Mouse (Mus musculus): ENCODE measurements at regions not wholly inside any gene's neighbourhood (a gene's known extent, or its start where the extent isn't known, plus 50 kb on each side); places are given as distances from the start of the nearest gene placed in this dataset.

DNA sequence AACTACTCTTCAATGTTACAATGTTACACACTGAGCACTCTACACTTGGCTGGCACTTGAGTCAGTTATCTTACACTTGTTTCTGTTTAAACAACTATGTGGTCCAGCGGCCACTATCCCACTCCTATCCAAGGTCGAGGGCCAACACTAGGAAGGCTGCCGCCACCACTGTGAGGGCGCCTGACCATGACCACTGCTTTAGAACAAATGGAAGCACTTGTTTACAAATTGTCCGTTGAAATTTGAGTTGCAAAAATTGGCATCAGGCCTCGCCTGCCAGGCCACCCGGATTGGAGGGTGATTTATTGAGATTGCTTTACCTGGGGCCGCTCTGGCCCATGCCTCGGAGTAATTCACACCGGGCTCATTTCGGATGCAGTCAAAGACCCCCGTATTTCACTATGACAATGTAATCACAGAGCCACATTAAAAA, 83.5 kb upstream of the A530016L24Rik start:
- H3K4me2 ChIP-seq (ENCODE audit: low read depth, low read length), result no peak overlapping the region
- no peak overlapping the region for H3K4me3 ChIP-seq (ENCODE audit: low read depth, low read length)
- no peaks in the 10 kb centered on the region for H3K9me3 ChIP-seq (replicated peaks; ENCODE audit: control insufficient read depth, low read length)
- H3K36me3 ChIP-seq (replicated peaks; ENCODE audit: control insufficient read depth, insufficient read depth, low read length), result no peaks in the 10 kb centered on the region
- H3K9ac ChIP-seq (replicated peaks; ENCODE audit: low read depth, low read length), result no peak overlapping the region
- TF ChIP-seq CTCF (IDR thresholded peaks at IDR 0.05; ENCODE audit: low read depth) (no peak), EP300 (IDR thresholded peaks at IDR 0.05; ENCODE audit: low read depth) (no peak)
- WGBS, result 81% methylated on average over 12 of the region's 12 CpGs
- DNase-seq (ENCODE audit: low spot score) (no peak), ATAC-seq (ENCODE audit: insufficient read depth, low read depth) (no peak)
- H3K27ac ChIP-seq (ENCODE audit: low read depth), result no peak overlapping the region
- no peaks in the 10 kb centered on the region for H3K27me3 ChIP-seq (ENCODE audit: control insufficient read depth, insufficient read depth, low read length)
- H3K4me1 ChIP-seq (ENCODE audit: control insufficient read depth, insufficient read depth), result no peaks in the 10 kb centered on the region

DNA sequence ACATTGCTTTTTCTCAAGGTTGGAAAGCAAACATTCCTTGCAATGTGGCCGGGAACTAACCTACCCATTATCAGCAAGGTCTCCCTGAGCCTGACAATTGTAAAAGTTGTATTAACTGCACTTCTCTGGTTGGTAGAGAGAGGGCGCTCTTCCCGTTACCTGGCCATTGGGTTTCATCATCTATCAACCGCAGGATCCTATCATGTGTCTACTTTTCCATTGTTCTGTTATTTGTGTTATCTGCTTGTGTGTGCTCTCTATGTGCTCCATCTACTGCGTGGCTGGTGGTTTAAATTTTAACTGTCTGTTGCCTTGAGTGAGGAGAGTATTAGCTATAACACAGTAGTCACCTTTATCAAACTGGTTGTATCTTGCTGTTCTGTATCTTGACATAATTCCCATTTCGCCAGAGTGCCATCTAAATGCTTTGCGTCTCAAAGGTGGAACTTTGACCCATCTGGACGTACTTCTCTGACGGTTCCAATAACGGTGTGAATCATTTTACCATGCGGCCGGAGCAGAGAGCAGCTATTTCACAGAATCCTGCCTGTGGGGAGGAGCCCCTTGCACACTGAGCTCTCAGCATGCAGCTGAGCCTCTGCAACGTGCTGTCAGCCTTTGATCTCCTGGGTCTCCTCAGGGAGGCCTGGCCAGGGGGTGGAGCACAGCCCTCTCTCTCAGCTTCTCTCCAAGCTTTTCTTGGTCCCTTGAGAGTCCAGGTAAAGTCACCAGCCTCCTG, 77.5 kb upstream of the A530016L24Rik start:
- Histone ChIP-seq H3K4me3 (ENCODE audit: low read depth, low read length) (no peak overlapping the region), H3K4me2 (ENCODE audit: low read depth, low read length) (no peak overlapping the region), H3K36me3 (replicated peaks; ENCODE audit: control insufficient read depth, insufficient read depth, low read length) (no peaks in the 10 kb centered on the region), H3K27me3 (ENCODE audit: control insufficient read depth, insufficient read depth, low read length) (no peaks in the 10 kb centered on the region), H3K9me3 (replicated peaks; ENCODE audit: control insufficient read depth, low read length) (no peaks in the 10 kb centered on the region), H3K27ac (ENCODE audit: low read depth) (no peak overlapping the region), H3K9ac (replicated peaks; ENCODE audit: low read depth, low read length) (no peak overlapping the region), H3K4me1 (ENCODE audit: control insufficient read depth, insufficient read depth) (no peaks in the 10 kb centered on the region)
- no peak for DNase-seq (ENCODE audit: low spot score)
- no peak for ATAC-seq (ENCODE audit: insufficient read depth, low read depth)
- 15% methylated on average over 13 of the region's 13 CpGs for WGBS
- TF ChIP-seq CTCF (IDR thresholded peaks at IDR 0.05; ENCODE audit: low read depth) (peak; percentile 58), EP300 (IDR thresholded peaks at IDR 0.05; ENCODE audit: low read depth) (no peak)

DNA sequence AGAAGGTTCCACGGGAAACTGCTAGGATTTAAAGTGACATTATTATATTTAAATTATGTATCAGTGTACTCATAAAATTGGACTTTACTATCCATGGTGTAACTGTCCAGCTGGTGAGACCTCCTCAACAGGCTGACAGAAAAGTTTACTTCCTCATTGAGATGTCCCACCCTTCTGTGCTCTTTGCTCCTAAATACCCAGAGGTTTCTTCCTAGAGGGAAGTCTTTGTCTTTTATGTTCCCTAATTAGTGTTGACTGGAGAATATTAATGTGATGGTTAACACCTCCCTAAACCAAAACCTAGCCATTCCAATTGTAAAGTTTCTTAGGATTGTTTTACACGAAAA, 76.9 kb upstream of the A530016L24Rik start:
- H3K27ac ChIP-seq (ENCODE audit: low read depth), result no peak overlapping the region
- H3K4me2 ChIP-seq (ENCODE audit: low read depth, low read length), result no peak overlapping the region
- H3K36me3 ChIP-seq (replicated peaks; ENCODE audit: control insufficient read depth, insufficient read depth, low read length), result no peaks in the 10 kb centered on the region
- ATAC-seq (ENCODE audit: insufficient read depth, low read depth) (no peak), DNase-seq (ENCODE audit: low spot score) (no peak)
- 40% methylated on average over 2 of the region's 2 CpGs for WGBS
- H3K4me3 ChIP-seq (ENCODE audit: low read depth, low read length), result no peak overlapping the region
- no peaks in the 10 kb centered on the region for H3K27me3 ChIP-seq (ENCODE audit: control insufficient read depth, insufficient read depth, low read length)
- no peaks in the 10 kb centered on the region for H3K9me3 ChIP-seq (replicated peaks; ENCODE audit: control insufficient read depth, low read length)
- no peaks in the 10 kb centered on the region for H3K4me1 ChIP-seq (ENCODE audit: control insufficient read depth, insufficient read depth)
- no peak for TF ChIP-seq EP300 (IDR thresholded peaks at IDR 0.05; ENCODE audit: low read depth)
- no peak for TF ChIP-seq CTCF (IDR thresholded peaks at IDR 0.05; ENCODE audit: low read depth)
- H3K9ac ChIP-seq (replicated peaks; ENCODE audit: low read depth, low read length), result no peak overlapping the region

DNA sequence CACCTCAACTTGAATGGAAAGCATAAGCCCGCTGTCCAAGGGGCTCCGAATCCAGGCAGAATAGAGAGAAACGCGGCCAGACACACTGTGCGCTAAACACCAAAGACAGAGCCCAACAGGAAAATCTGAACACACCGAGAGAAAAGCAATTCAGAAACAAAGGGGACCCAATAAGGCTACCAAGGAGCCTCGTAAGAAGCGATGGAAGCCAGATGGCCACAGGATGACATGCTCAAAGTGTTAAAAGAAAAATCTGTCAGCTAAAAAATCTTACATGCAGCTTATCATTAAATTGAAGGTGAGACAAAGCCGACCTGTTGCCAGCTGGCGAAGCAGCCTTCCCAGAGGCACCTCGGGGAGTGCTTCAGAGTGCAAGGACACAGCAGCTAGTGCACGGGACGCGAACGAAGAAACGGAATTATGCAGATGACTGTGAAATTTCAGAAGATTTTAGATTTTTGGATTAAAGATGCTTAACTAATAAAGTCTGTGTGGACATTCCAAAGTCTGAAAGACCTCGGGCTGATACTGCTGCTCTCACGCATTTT, 73.2 kb upstream of the A530016L24Rik start:
- Histone ChIP-seq H3K36me3 (replicated peaks; ENCODE audit: control insufficient read depth, insufficient read depth, low read length) (no peaks in the 10 kb centered on the region), H3K9me3 (replicated peaks; ENCODE audit: control insufficient read depth, low read length) (no peaks in the 10 kb centered on the region), H3K4me1 (ENCODE audit: control insufficient read depth, insufficient read depth) (no peaks in the 10 kb centered on the region), H3K27ac (ENCODE audit: low read depth) (no peak overlapping the region), H3K4me2 (ENCODE audit: low read depth, low read length) (no peak overlapping the region), H3K9ac (replicated peaks; ENCODE audit: low read depth, low read length) (no peak overlapping the region), H3K27me3 (ENCODE audit: control insufficient read depth, insufficient read depth, low read length) (no peaks in the 10 kb centered on the region), H3K4me3 (ENCODE audit: low read depth, low read length) (no peak overlapping the region)
- TF ChIP-seq CTCF (IDR thresholded peaks at IDR 0.05; ENCODE audit: low read depth) (no peak), EP300 (IDR thresholded peaks at IDR 0.05; ENCODE audit: low read depth) (no peak)
- WGBS, result 56% methylated on average over 18 of the region's 18 CpGs
- ATAC-seq (ENCODE audit: insufficient read depth, low read depth) (no peak), DNase-seq (ENCODE audit: low spot score) (no peak)

DNA sequence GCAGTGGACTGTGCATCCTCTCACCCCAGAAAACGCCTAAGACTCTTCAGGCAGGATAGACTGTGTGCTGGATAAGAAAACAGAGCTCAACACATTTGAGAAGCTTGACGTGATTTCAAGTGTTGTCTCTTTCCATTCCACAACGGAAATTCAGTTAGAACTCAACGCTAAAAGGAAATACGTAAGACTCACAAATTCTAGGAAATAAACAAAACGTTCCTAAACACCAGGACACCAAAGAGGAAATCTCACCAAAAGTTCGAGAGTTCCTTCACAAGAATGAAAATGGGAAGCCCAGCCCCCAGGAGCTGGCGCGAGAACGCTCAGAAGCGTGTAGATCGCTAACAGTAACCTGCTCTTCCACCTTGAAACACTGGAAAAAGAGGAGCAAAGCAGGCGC, 72.7 kb upstream of the A530016L24Rik start:
- DNase-seq (ENCODE audit: low spot score) (no peak), ATAC-seq (ENCODE audit: insufficient read depth, low read depth) (no peak)
- H3K27ac ChIP-seq (ENCODE audit: low read depth), result no peak overlapping the region
- H3K27me3 ChIP-seq (ENCODE audit: control insufficient read depth, insufficient read depth, low read length), result no peaks in the 10 kb centered on the region
- TF ChIP-seq EP300 (IDR thresholded peaks at IDR 0.05; ENCODE audit: low read depth) (no peak), CTCF (IDR thresholded peaks at IDR 0.05; ENCODE audit: low read depth) (no peak)
- H3K4me2 ChIP-seq (ENCODE audit: low read depth, low read length), result no peak overlapping the region
- H3K36me3 ChIP-seq (replicated peaks; ENCODE audit: control insufficient read depth, insufficient read depth, low read length), result no peaks in the 10 kb centered on the region
- H3K4me3 ChIP-seq (ENCODE audit: low read depth, low read length), result no peak overlapping the region
- no peak overlapping the region for H3K9ac ChIP-seq (replicated peaks; ENCODE audit: low read depth, low read length)
- WGBS, result 69% methylated on average over 13 of the region's 13 CpGs
- H3K9me3 ChIP-seq (replicated peaks; ENCODE audit: control insufficient read depth, low read length), result no peaks in the 10 kb centered on the region
- no peaks in the 10 kb centered on the region for H3K4me1 ChIP-seq (ENCODE audit: control insufficient read depth, insufficient read depth)

DNA sequence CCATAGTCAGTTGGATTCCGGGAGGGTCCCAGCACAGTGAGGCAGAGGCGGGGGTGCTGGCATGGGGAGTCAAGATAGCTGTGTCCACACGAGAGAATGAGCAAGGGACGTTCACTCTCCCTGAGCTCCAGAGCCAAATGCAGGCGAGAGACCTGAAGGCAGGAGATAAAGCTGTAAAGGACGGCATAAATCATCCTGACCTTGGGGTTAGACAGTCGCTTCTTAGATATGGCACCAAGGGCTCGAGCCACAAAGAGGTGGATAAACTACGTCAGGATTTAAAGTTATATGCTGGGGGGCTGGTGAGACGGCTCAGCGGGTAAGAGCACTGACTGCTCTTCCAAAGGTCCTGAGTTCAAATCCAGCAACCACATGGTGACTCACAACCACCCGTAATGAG, 70.6 kb upstream of the A530016L24Rik start:
- Histone ChIP-seq H3K27ac (ENCODE audit: low read depth) (no peak overlapping the region), H3K27me3 (ENCODE audit: control insufficient read depth, insufficient read depth, low read length) (no peaks in the 10 kb centered on the region), H3K4me2 (ENCODE audit: low read depth, low read length) (no peak overlapping the region), H3K9me3 (replicated peaks; ENCODE audit: control insufficient read depth, low read length) (no peaks in the 10 kb centered on the region), H3K4me1 (ENCODE audit: control insufficient read depth, insufficient read depth) (no peaks in the 10 kb centered on the region), H3K36me3 (replicated peaks; ENCODE audit: control insufficient read depth, insufficient read depth, low read length) (no peaks in the 10 kb centered on the region), H3K9ac (replicated peaks; ENCODE audit: low read depth, low read length) (no peak overlapping the region), H3K4me3 (ENCODE audit: low read depth, low read length) (no peak overlapping the region)
- DNase-seq (ENCODE audit: low spot score) (no peak), ATAC-seq (ENCODE audit: insufficient read depth, low read depth) (no peak)
- TF ChIP-seq CTCF (IDR thresholded peaks at IDR 0.05; ENCODE audit: low read depth) (no peak), EP300 (IDR thresholded peaks at IDR 0.05; ENCODE audit: low read depth) (no peak)
- 43% methylated on average over 12 of the region's 12 CpGs for WGBS

Measured in heart, postnatal 0 days (tissue).